Mouse (Mus musculus): ENCODE data around the gene Med16.

Med16 gene

GRCm38 (mm10) chr10:79861230-79862048 is 47.3 kb downstream of the Med16 start:
- in situ Hi-C loops (cut with MboI), result no loop called here

- in situ Hi-C loops (cut with MboI), result no loop called here
Observed at GRCm38 (mm10) chr10:79860079-79860911, 48.4 kb downstream of the Med16 start.

- in situ Hi-C loops (cut with MboI), result no loop called here
Observed at GRCm38 (mm10) chr10:79859116-79859515, 49.6 kb downstream of the Med16 start.

GRCm38 (mm10) chr10:79858416-79859074 is 50.2 kb downstream of the Med16 start:
- in situ Hi-C loops (cut with MboI), result no loop called here

GRCm38 (mm10) chr10:79857894-79858293 is 50.8 kb downstream of the Med16 start:
- in situ Hi-C loops (cut with MboI), result no loop called here

GRCm38 (mm10) chr10:79857452-79857811 is 51.3 kb downstream of the Med16 start:
- in situ Hi-C loops (cut with MboI), result no loop called here

- in situ Hi-C loops (cut with MboI), result no loop called here
Observed at GRCm38 (mm10) chr10:79856704-79857451, 51.8 kb downstream of the Med16 start.

- in situ Hi-C loops (cut with MboI), result no loop called here
Observed at GRCm38 (mm10) chr10:79856280-79856679, 52.4 kb downstream of the Med16 start.

- in situ Hi-C loops (cut with MboI), result no loop called here
Observed at GRCm38 (mm10) chr10:79855558-79856184, 53.1 kb downstream of the Med16 start.

- in situ Hi-C loops (cut with MboI), result no loop called here
Observed at GRCm38 (mm10) chr10:79854801-79855541, 53.8 kb downstream of the Med16 start.

GRCm38 (mm10) chr10:79853860-79854795 is 54.6 kb downstream of the Med16 start, which contains the start of gene Ptbp1:
Ptbp1 (plus strand) TSS chr10:79854427.
- in situ Hi-C loops (cut with MboI), result no loop called here

- in situ Hi-C loops (cut with MboI), result no loop called here
Observed at GRCm38 (mm10) chr10:79853392-79853791, 55.3 kb downstream of the Med16 start.

GRCm38 (mm10) chr10:79852827-79853226 is 55.9 kb downstream of the Med16 start:
- in situ Hi-C loops (cut with MboI), result no loop called here

GRCm38 (mm10) chr10:79852107-79852789 is 56.5 kb downstream of the Med16 start:
- in situ Hi-C loops (cut with MboI), result no loop called here

GRCm38 (mm10) chr10:79851653-79852052 is 57.1 kb downstream of the Med16 start:
- in situ Hi-C loops (cut with MboI), result no loop called here

- in situ Hi-C loops (cut with MboI), result no loop called here
Observed at GRCm38 (mm10) chr10:79849941-79850628, 58.6 kb downstream of the Med16 start.

GRCm38 (mm10) chr10:79846553-79846952 is 62.2 kb downstream of the Med16 start:
- in situ Hi-C loops (cut with MboI), result no loop called here

Data from mature B cell (primary cell).